8 mouse cellular contexts compared by ENCODE assay signal in genomic region chr8:125053505-125054435, GRCm38 (mm10). TPM values are rescaled to one million over a fixed set of nuclear protein-coding genes. Genes with fewer than 3 reads are reported as not detected.
DNase-seq lines count a peak whose midpoint lies in the region; ATAC-seq and TF ChIP-seq lines count a peak whose summit lies in the region.

Gene Disc1, plus strand, starts transcription at chr8:125054195.

- TF ChIP-seq POLR2A in spleen, adult 2 months (IDR thresholded peaks at IDR 0.05; ENCODE audit: low read depth, low read length): no peak

- TF ChIP-seq CTCF in spleen, adult 2 months (IDR thresholded peaks at IDR 0.05; ENCODE audit: extremely low read depth, insufficient read depth, insufficient read length, insufficient replicate concordance): no peak
- TF ChIP-seq CTCF in midbrain, postnatal 0 days (IDR thresholded peaks at IDR 0.05): 0 out of 2 replicates have a peak, but pooled peaks have one; percentile 8

- H3K27me3 ChIP-seq in spleen, adult 2 months (ENCODE audit: control insufficient read depth, insufficient read depth, low read length): 0 out of 2 replicates have a peak, but pooled peaks cover 1% of the 10 kb centered on the region
- peaks cover 20% of the 10 kb centered on the region for H3K27me3 ChIP-seq in hindbrain, embryonic 16.5 days (replicated peaks; ENCODE audit: control insufficient read depth, insufficient read depth, low read length)
- H3K27me3 ChIP-seq in liver, embryonic 11.5 days (replicated peaks; ENCODE audit: control insufficient read depth, insufficient read depth, low read length): peaks cover 34% of the 10 kb centered on the region
- peaks cover 20% of the 10 kb centered on the region for H3K27me3 ChIP-seq in midbrain, postnatal 0 days (ENCODE audit: insufficient read depth, low read length)

- peak within 1 kb of the TSS; percentile 64 for H3K27ac ChIP-seq in spleen, adult 2 months (ENCODE audit: insufficient read depth, low read length)
- H3K27ac ChIP-seq in hindbrain, embryonic 16.5 days (ENCODE audit: low read depth, low read length): peak within 1 kb of the TSS; percentile 85
- H3K27ac ChIP-seq in liver, embryonic 11.5 days (ENCODE audit: low read depth, low read length): 0 out of 2 replicates have a peak within 1 kb of the TSS, but pooled peaks have one; percentile 43
- peak within 1 kb of the TSS; percentile 67 for H3K27ac ChIP-seq in midbrain, postnatal 0 days (ENCODE audit: low read depth, low read length)

- DNase-seq in spleen, adult 2 months (ENCODE audit: low read depth in 1 of 2, low spot score in 2 of 2): peak in 1 of 2 experiments; percentile 16
- DNase-seq in spleen, adult 12 weeks (ENCODE audit: low spot score): no peak
- peak; percentile 33 to 66 for DNase-seq in cerebellum, postnatal 4 days (ENCODE audit: low spot score in 2 of 2)
- DNase-seq in gastrocnemius, postnatal 25 days: peak; percentile 51
- DNase-seq in liver, embryonic 11.5 days (ENCODE audit: low spot score): peak; percentile 56
- peak; percentile 75 for DNase-seq in midbrain, postnatal 0 days (ENCODE audit: low spot score)
- DNase-seq in c-Kit-positive CD71-positive TER-119-positive erythroid progenitor cells, embryonic 14.5 days (ENCODE audit: low spot score): no peak

- WGBS in spleen, adult 2 months: 1% methylated on average over 60 of the region's 65 CpGs
- WGBS in hindbrain, embryonic 16.5 days: 2% methylated on average over 58 of the region's 65 CpGs
- WGBS in liver, embryonic 11.5 days: 2% methylated on average over 65 of the region's 65 CpGs
- 3% methylated on average over 50 of the region's 65 CpGs for WGBS in midbrain, postnatal 0 days

- H3K9ac ChIP-seq in hindbrain, embryonic 16.5 days (ENCODE audit: low read depth, low read length): peak within 1 kb of the TSS; percentile 91
- H3K9ac ChIP-seq in liver, embryonic 11.5 days (ENCODE audit: low read depth, low read length): peak within 1 kb of the TSS; percentile 57; the same call in 1 of the 2 replicates
- H3K9ac ChIP-seq in midbrain, postnatal 0 days (replicated peaks; ENCODE audit: low read length, poor library complexity, severe bottlenecking): peak within 1 kb of the TSS; percentile 75

- no peaks in the 10 kb centered on the region for H3K9me3 ChIP-seq in hindbrain, embryonic 16.5 days (ENCODE audit: control insufficient read depth, low read length)
- no peaks in the 10 kb centered on the region for H3K9me3 ChIP-seq in liver, embryonic 11.5 days (ENCODE audit: control insufficient read depth, low read length)
- H3K9me3 ChIP-seq in midbrain, postnatal 0 days (ENCODE audit: low read length): no peaks in the 10 kb centered on the region

- peaks cover 2% of the 10 kb centered on the region; the same call in 1 of the 2 replicates for H3K4me1 ChIP-seq in spleen, adult 2 months (ENCODE audit: control insufficient read depth, insufficient read depth, insufficient read length)
- H3K4me1 ChIP-seq in hindbrain, embryonic 16.5 days (ENCODE audit: control insufficient read depth, insufficient read depth, low read depth, low read length): peaks cover 10% of the 10 kb centered on the region
- peaks cover 3% of the 10 kb centered on the region; the same call in 1 of the 2 replicates for H3K4me1 ChIP-seq in liver, embryonic 11.5 days (replicated peaks; ENCODE audit: control insufficient read depth, insufficient read depth, low read length)
- peaks cover 5% of the 10 kb centered on the region; the same call in 1 of the 2 replicates for H3K4me1 ChIP-seq in midbrain, postnatal 0 days (ENCODE audit: insufficient read depth, low read length)

- H3K4me3 ChIP-seq in spleen, adult 2 months (ENCODE audit: extremely low read depth, insufficient read depth, insufficient read length): peak within 1 kb of the TSS; percentile 72
- peak within 1 kb of the TSS; percentile 84 for H3K4me3 ChIP-seq in hindbrain, embryonic 16.5 days (ENCODE audit: low read length)
- H3K4me3 ChIP-seq in liver, embryonic 11.5 days (ENCODE audit: low read depth, low read length): peak within 1 kb of the TSS; percentile 60
- H3K4me3 ChIP-seq in midbrain, postnatal 0 days (ENCODE audit: low read depth, low read length): peak within 1 kb of the TSS; percentile 70

- H3K36me3 ChIP-seq in spleen, adult 2 months (ENCODE audit: control insufficient read depth, insufficient read depth, low read length): no peaks in the 10 kb centered on the region
- H3K36me3 ChIP-seq in hindbrain, embryonic 16.5 days (ENCODE audit: control insufficient read depth, insufficient read depth, low read length): no peaks in the 10 kb centered on the region
- no peaks in the 10 kb centered on the region for H3K36me3 ChIP-seq in liver, embryonic 11.5 days (ENCODE audit: control insufficient read depth, insufficient read depth, low read length)
- H3K36me3 ChIP-seq in midbrain, postnatal 0 days (ENCODE audit: insufficient read depth, low read length): no peaks in the 10 kb centered on the region

- ATAC-seq in hindbrain, embryonic 16.5 days: peak; percentile 75
- no peak for ATAC-seq in liver, embryonic 11.5 days (replicated peaks; ENCODE audit: low FRiP score)
- peak; percentile 54 for ATAC-seq in midbrain, postnatal 0 days (ENCODE audit: low FRiP score)

- peak within 1 kb of the TSS; percentile 97 for H3K4me2 ChIP-seq in hindbrain, embryonic 16.5 days (ENCODE audit: low read length)
- H3K4me2 ChIP-seq in liver, embryonic 11.5 days: peak within 1 kb of the TSS; percentile 87
- H3K4me2 ChIP-seq in midbrain, postnatal 0 days (ENCODE audit: low read depth, low read length, poor library complexity, severe bottlenecking): peak within 1 kb of the TSS; percentile 96

RNA-seq across cellular contexts. Expression of gene Disc1, which starts in this region (rescaled TPM):
- 1.6 and 1.8 TPM in 2 replicates for polyA plus RNA-seq in spleen, adult 2 months (2012; rRNA removed)
- 1 to 10 TPM in 1 of 2 experiments, under 1 TPM in 1; 0.61 to 1.0 TPM for total RNA-seq in gastrocnemius, postnatal 25 days (2021)
- 2.0 and 2.6 TPM in 2 replicates for polyA plus RNA-seq in hindbrain, embryonic 16.5 days (2015; fragmentation: Nextera tagmentation; extraction: Ambion mirVana)
- polyA plus RNA-seq in liver, embryonic 11.5 days (2014; fragmentation: Nextera tagmentation; extraction: Ambion mirVana): 0.82 and 1.2 TPM in 2 replicates
- total RNA-seq in midbrain, postnatal 0 days (2014; rRNA removed): 6.1 and 8.7 TPM in 2 replicates
- polyA plus RNA-seq in midbrain, postnatal 0 days (2015; fragmentation: Nextera tagmentation; extraction: Ambion mirVana): 0.77 and 1.4 TPM in 2 replicates

Comparison
In these comparisons a context has a peak if more than half of its experiments do, and no peak if none do; other contexts are left out.
1. DNase-seq: peak in cerebellum, postnatal 4 days (2 of 2), gastrocnemius, postnatal 25 days (single experiment), liver, embryonic 11.5 days (single experiment) and midbrain, postnatal 0 days (single experiment); none in spleen, adult 12 weeks (single experiment) and c-Kit-positive CD71-positive TER-119-positive erythroid progenitor cells, embryonic 14.5 days (single experiment).
2. Peak in every context shown above with its lines, with median percentiles within 50 percentile points of each other: H3K27ac ChIP-seq, H3K4me3 ChIP-seq, H3K4me2 ChIP-seq and H3K9ac ChIP-seq.